Mouse (Mus musculus) ES-Bruce4 (cell line): ENCODE results near the gene Card11.

ENCODE experiments used
- CTCF ChIP-seq: IDR thresholded peaks from one replicate; pipeline ENCODE4 v1.8.1; 2011; ENCODE audit warnings: low read depth, low read length
- EP300 ChIP-seq: IDR thresholded peaks from 2 replicates; pipeline ENCODE4 v1.6.1; 2011; ENCODE audit warnings: low read depth, low read length; ENCODE audit not compliant: insufficient read depth

- TF ChIP-seq CTCF: no peak
- no peak for TF ChIP-seq EP300
Measured at GRCm38 (mm10) chr5:140828363-140828762, 172.0 kb downstream of the Card11 start.
